Mouse (Mus musculus) forebrain, embryonic 14.5 days (tissue): Measurements from ENCODE around the gene Arhgef18. TPM values are rescaled to one million over a fixed set of nuclear protein-coding genes. Genes with fewer than 3 reads are reported as not detected.

Source experiments
- ATAC-seq: fragments of 200-750 bp; cut with Nextera tagmentation; 2 replicates; pipeline ENCODE4 v1.8.0; 2017; ENCODE audit warnings: mild to moderate bottlenecking, moderate library complexity
- DNase-seq: peaks from one replicate; pipeline ENCODE4 v3.0.0-alpha.2; 2015; ENCODE audit warnings: low spot score
- H3K27ac ChIP-seq: fragments of 300-500 bp; sonication (generic); 2 replicates; pipeline ENCODE4 v1.5.1; 2014; ENCODE audit warnings: low read depth, mild to moderate bottlenecking, control low read depth, low read length, moderate library complexity
- H3K27me3 ChIP-seq: fragments of 300-500 bp; sonication (generic); replicated peaks from 2 replicates; pipeline ENCODE4 v1.6.1; 2014; ENCODE audit warnings: low read length, control low read depth, mixed read lengths; ENCODE audit not compliant: control insufficient read depth, insufficient read depth
- H3K36me3 ChIP-seq: fragments of 300-500 bp; sonication (generic); 2 replicates; pipeline ENCODE4 v1.6.1; 2014; ENCODE audit warnings: low read length, control low read depth; ENCODE audit not compliant: control insufficient read depth, insufficient read depth
- H3K4me1 ChIP-seq: fragments of 300-500 bp; sonication (generic); 2 replicates; pipeline ENCODE4 v1.6.1; 2014; ENCODE audit warnings: antibody characterized with exemption, low read length, control low read depth; ENCODE audit not compliant: control insufficient read depth, insufficient read depth
- H3K4me2 ChIP-seq: fragments of 300-500 bp; sonication (generic); 2 replicates; pipeline ENCODE4 v1.6.1; 2014; ENCODE audit warnings: mild to moderate bottlenecking, control low read depth, low read length
- H3K4me3 ChIP-seq: fragments of 300-500 bp; sonication (generic); 2 replicates; pipeline ENCODE4 v1.5.1; 2014; ENCODE audit warnings: low read depth, low read length, control low read depth
- H3K9ac ChIP-seq: fragments of 300-500 bp; sonication (generic); 2 replicates; pipeline ENCODE4 v1.6.1; 2014; ENCODE audit warnings: mild to moderate bottlenecking, low read length, control low read depth, moderate library complexity
- H3K9me3 ChIP-seq: fragments of 300-500 bp; sonication (generic); replicated peaks from 2 replicates; pipeline ENCODE4 v1.6.1; 2016; ENCODE audit warnings: low read length, control low read depth, mixed read lengths; ENCODE audit not compliant: control insufficient read depth
- WGBS: fragments of 180-500 bp; shearing (Covaris S2); extraction: QIAGEN DNeasy Blood & Tissue Kit; methylation state at CpG from one replicate; pipeline ENCODE4 v1.1.7; 2014; 5-methylcytosine and 5-hydroxymethylcytosine counted together
- polyA plus RNA-seq: library from polyadenylated mRNA; unstranded; fragments of >200 nt; fragmentation: Nextera tagmentation; extraction: Ambion mirVana; gene quantifications from 2 replicates; pipeline ENCODE4 v1.2.1, GENCODE M21; 2014

Arhgef18 gene
- polyA plus RNA-seq, 1 experiment from 2014 or later: 8.6 TPM

GRCm38 (mm10) chr8:3451992-3452391 is 59.2 kb downstream of the Arhgef18 start:
- Histone ChIP-seq H3K4me1 (no peaks in the 10 kb centered on the region), H3K27ac (no peak overlapping the region), H3K9me3 (no peaks in the 10 kb centered on the region), H3K4me2 (no peak overlapping the region), H3K4me3 (no peak overlapping the region), H3K9ac (no peak overlapping the region), H3K27me3 (no peaks in the 10 kb centered on the region), H3K36me3 (peaks cover 95% of the 10 kb centered on the region)
- 97% methylated on average over 25 of the region's 25 CpGs for WGBS
- DNase-seq: no peak
- ATAC-seq: no peak

GRCm38 (mm10) chr8:3463248-3463647 is 70.4 kb downstream of the Arhgef18 start:
- ATAC-seq (no peak), DNase-seq (no peak)
- 82% methylated on average over 2 of the region's 2 CpGs for WGBS
- H3K36me3 ChIP-seq: peaks cover 3% of the 10 kb centered on the region
- no peak overlapping the region for H3K4me2 ChIP-seq
- H3K27ac ChIP-seq: no peak overlapping the region
- 0 out of 2 replicates have a peak, but pooled peaks cover 2% of the 10 kb centered on the region for H3K4me1 ChIP-seq
- H3K4me3 ChIP-seq: no peak overlapping the region
- H3K9ac ChIP-seq: no peak overlapping the region
- H3K9me3 ChIP-seq: no peaks in the 10 kb centered on the region
- no peaks in the 10 kb centered on the region for H3K27me3 ChIP-seq

GRCm38 (mm10) chr8:3464309-3464708 is 71.5 kb downstream of the Arhgef18 start:
- peak; percentile 65 for DNase-seq
- Histone ChIP-seq H3K27ac (no peak overlapping the region), H3K4me3 (no peak overlapping the region), H3K36me3 (peaks cover 3% of the 10 kb centered on the region; the same call in 1 of the 2 replicates), H3K4me1 (0 out of 2 replicates have a peak, but pooled peaks cover 3% of the 10 kb centered on the region), H3K27me3 (no peaks in the 10 kb centered on the region), H3K9me3 (no peaks in the 10 kb centered on the region), H3K4me2 (no peak overlapping the region), H3K9ac (no peak overlapping the region)
- 52% methylated on average over 5 of the region's 5 CpGs for WGBS
- ATAC-seq: no peak

- peak within 1 kb of the TSS; percentile 38 for H3K4me3 ChIP-seq
- peak; percentile 97 for DNase-seq
- H3K9me3 ChIP-seq: no peaks in the 10 kb centered on the region
- peak within 1 kb of the TSS; percentile 62 for H3K9ac ChIP-seq
- peak; percentile 92 for ATAC-seq
- H3K4me2 ChIP-seq: peak within 1 kb of the TSS; percentile 61
- no peaks in the 10 kb centered on the region for H3K36me3 ChIP-seq
- peak within 1 kb of the TSS; percentile 48; the same call in 1 of the 2 replicates for H3K27ac ChIP-seq
- H3K27me3 ChIP-seq: no peaks in the 10 kb centered on the region
- H3K4me1 ChIP-seq: 0 out of 2 replicates have a peak, but pooled peaks cover 3% of the 10 kb centered on the region
- WGBS: 9% methylated on average over 32 of the region's 32 CpGs
These were observed 74.4 kb downstream of the Arhgef18 start, which contains the start of gene Pex11g for GRCm38 (mm10) chr8:3467006-3467885. TSS of gene Pex11g (minus strand) at chr8:3467680.

- Histone ChIP-seq H3K4me1 (0 out of 2 replicates have a peak, but pooled peaks cover 3% of the 10 kb centered on the region), H3K36me3 (no peaks in the 10 kb centered on the region), H3K9me3 (no peaks in the 10 kb centered on the region), H3K4me2 (peak overlapping the region; percentile 61), H3K27me3 (no peaks in the 10 kb centered on the region), H3K4me3 (peak overlapping the region; percentile 38), H3K9ac (peak overlapping the region; percentile 62), H3K27ac (peak overlapping the region; percentile 48; the same call in 1 of the 2 replicates)
- no peak for DNase-seq
- ATAC-seq: no peak; the same call in 1 of the 2 replicates
- 49% methylated on average over 9 of the region's 9 CpGs for WGBS
These were observed 75.2 kb downstream of the Arhgef18 start for GRCm38 (mm10) chr8:3467886-3468545.

- DNase-seq: no peak
- Histone ChIP-seq H3K4me3 (no peak overlapping the region), H3K4me1 (0 out of 2 replicates have a peak, but pooled peaks cover 3% of the 10 kb centered on the region), H3K9me3 (no peaks in the 10 kb centered on the region), H3K9ac (no peak overlapping the region), H3K27me3 (no peaks in the 10 kb centered on the region), H3K36me3 (no peaks in the 10 kb centered on the region), H3K27ac (no peak overlapping the region), H3K4me2 (no peak overlapping the region)
- 97% methylated on average over 1 of the region's 1 CpGs for WGBS
- ATAC-seq: no peak
These were observed 76.0 kb downstream of the Arhgef18 start for GRCm38 (mm10) chr8:3468838-3469237.

- Histone ChIP-seq H3K9ac (no peak within 1 kb of the TSS), H3K27me3 (no peaks in the 10 kb centered on the region), H3K9me3 (no peaks in the 10 kb centered on the region), H3K27ac (no peak within 1 kb of the TSS), H3K36me3 (no peaks in the 10 kb centered on the region), H3K4me2 (no peak within 1 kb of the TSS), H3K4me3 (no peak within 1 kb of the TSS), H3K4me1 (0 out of 2 replicates have a peak, but pooled peaks cover 3% of the 10 kb centered on the region)
- ATAC-seq (no peak), DNase-seq (no peak)
These were observed 77.8 kb downstream of the Arhgef18 start, which contains the start of gene Tex45 for GRCm38 (mm10) chr8:3470562-3470961. TSS of gene Tex45 (plus strand) at chr8:3470862.

- Histone ChIP-seq H3K36me3 (no peaks in the 10 kb centered on the region), H3K27me3 (no peaks in the 10 kb centered on the region), H3K9me3 (no peaks in the 10 kb centered on the region), H3K4me1 (no peaks in the 10 kb centered on the region), H3K9ac (peak overlapping the region; percentile 46), H3K27ac (no peak overlapping the region), H3K4me3 (peak overlapping the region; percentile 14), H3K4me2 (peak overlapping the region; percentile 46)
- peak; percentile 42 for ATAC-seq
- DNase-seq: peak; percentile 36
- 40% methylated on average over 37 of the region's 37 CpGs for WGBS
These were observed 83.1 kb downstream of the Arhgef18 start for GRCm38 (mm10) chr8:3475715-3476429.
